35 mouse cellular contexts compared by ENCODE assay signal in genomic region chr5:146597503-146597874, GRCm38 (mm10). TPM values are rescaled to one million over a fixed set of nuclear protein-coding genes. Genes with fewer than 3 reads are reported as not detected.
DNase-seq lines count a peak whose midpoint lies in the region; ATAC-seq and TF ChIP-seq lines count a peak whose summit lies in the region.
"Had no signal": no experiment of that assay in that cellular context is flagged by ENCODE, and none has a peak within 500 bp of the region (broad histone marks: within the 10 kb centered on the region; RNA-seq: fewer than 3 reads in every experiment).

No protein-coding gene starts in this region.

- no peak for TF ChIP-seq POLR2A in bone marrow, adult 2 months (IDR thresholded peaks at IDR 0.05; ENCODE audit: borderline replicate concordance, control insufficient read depth, low read depth, low read length)

- WGBS in liver, postnatal 0 days (ENCODE audit: insufficient replicate concordance): 60% methylated on average over 10 of the region's 10 CpGs
- WGBS in liver, embryonic 11.5 days: 80% methylated on average over 10 of the region's 10 CpGs
- 56% methylated on average over 10 of the region's 10 CpGs for WGBS in bone marrow, adult 2 months
- 92% methylated on average over 10 of the region's 10 CpGs for WGBS in midbrain, embryonic 10.5 days

- no peaks in the 10 kb centered on the region for H3K36me3 ChIP-seq in liver, postnatal 0 days (replicated peaks; ENCODE audit: insufficient read depth, low read length)
- no peaks in the 10 kb centered on the region for H3K36me3 ChIP-seq in liver, embryonic 11.5 days (ENCODE audit: control insufficient read depth, insufficient read depth, low read length)
- H3K36me3 ChIP-seq in midbrain, embryonic 10.5 days: no peaks in the 10 kb centered on the region
- H3K36me3 ChIP-seq: embryonic facial prominence, embryonic 10.5 days; embryonic facial prominence, embryonic 13.5 days; forebrain, embryonic 12.5 days; forebrain, embryonic 15.5 days; G1E; heart, embryonic 10.5 days; heart, embryonic 13.5 days had no signal

- peak overlapping the region; percentile 66; the same call in 1 of the 2 replicates for H3K27ac ChIP-seq in liver, postnatal 0 days (ENCODE audit: low read depth)
- H3K27ac ChIP-seq in liver, embryonic 11.5 days (ENCODE audit: low read depth, low read length): no peak overlapping the region
- H3K27ac ChIP-seq in bone marrow, adult 2 months (ENCODE audit: control insufficient read depth, insufficient read depth, low read depth, low read length, poor library complexity): peak overlapping the region; percentile 43
- H3K27ac ChIP-seq in midbrain, embryonic 10.5 days (replicated peaks): no peak overlapping the region
- H3K27ac ChIP-seq: embryonic facial prominence, embryonic 10.5 days; embryonic facial prominence, embryonic 13.5 days; forebrain, embryonic 12.5 days; heart, adult 2 months; heart, embryonic 10.5 days; heart, embryonic 13.5 days; hindbrain, embryonic 14.5 days; hindbrain, postnatal 0 days had no signal

- no peak for TF ChIP-seq EP300 in liver, postnatal 0 days (IDR thresholded peaks at IDR 0.05; ENCODE audit: low read depth)

- no peak overlapping the region for H3K9ac ChIP-seq in liver, postnatal 0 days (replicated peaks)
- no peak overlapping the region for H3K9ac ChIP-seq in liver, embryonic 11.5 days (ENCODE audit: low read depth, low read length)
- H3K9ac ChIP-seq: embryonic facial prominence, embryonic 13.5 days; forebrain, embryonic 12.5 days; forebrain, embryonic 15.5 days; heart, embryonic 13.5 days; hindbrain, embryonic 14.5 days had no signal

- no peak overlapping the region for H3K4me3 ChIP-seq in liver, postnatal 0 days (ENCODE audit: low read depth, low read length)
- H3K4me3 ChIP-seq in liver, embryonic 11.5 days (ENCODE audit: low read depth, low read length): no peak overlapping the region
- H3K4me3 ChIP-seq in bone marrow, adult 2 months (replicated peaks; ENCODE audit: control insufficient read depth, low read depth, low read length): no peak overlapping the region
- H3K4me3 ChIP-seq in midbrain, embryonic 10.5 days: no peak overlapping the region
- H3K4me3 ChIP-seq: embryonic facial prominence, embryonic 10.5 days; embryonic facial prominence, embryonic 13.5 days; erythroblast, embryonic 14.5 days; forebrain, embryonic 12.5 days; forebrain, embryonic 15.5 days; heart, adult 2 months; heart, embryonic 10.5 days; heart, embryonic 13.5 days had no signal

- H3K9me3 ChIP-seq in liver, postnatal 0 days (ENCODE audit: low read length): no peaks in the 10 kb centered on the region
- H3K9me3 ChIP-seq in liver, embryonic 11.5 days (ENCODE audit: control insufficient read depth, low read length): no peaks in the 10 kb centered on the region
- 0 out of 2 replicates have a peak, but pooled peaks cover 11% of the 10 kb centered on the region for H3K9me3 ChIP-seq in midbrain, embryonic 10.5 days (replicated peaks)
- H3K9me3 ChIP-seq: forebrain, embryonic 12.5 days; forebrain, embryonic 15.5 days; G1E; heart, embryonic 10.5 days had no signal

- TF ChIP-seq CTCF in liver, postnatal 0 days (IDR thresholded peaks at IDR 0.05; ENCODE audit: low read depth): no peak
- no peak for TF ChIP-seq CTCF in bone marrow, adult 2 months (IDR thresholded peaks at IDR 0.05; ENCODE audit: control insufficient read depth, insufficient read depth, low read length)

- no peaks in the 10 kb centered on the region for H3K27me3 ChIP-seq in liver, postnatal 0 days (ENCODE audit: insufficient read depth, low read length)
- no peaks in the 10 kb centered on the region for H3K27me3 ChIP-seq in liver, embryonic 11.5 days (replicated peaks; ENCODE audit: control insufficient read depth, insufficient read depth, low read length)
- peaks cover 18% of the 10 kb centered on the region for H3K27me3 ChIP-seq in midbrain, embryonic 10.5 days (ENCODE audit: low read depth, poor library complexity, severe bottlenecking)
- H3K27me3 ChIP-seq: embryonic facial prominence, embryonic 13.5 days; forebrain, embryonic 12.5 days; forebrain, embryonic 15.5 days; heart, embryonic 13.5 days; Patski had no signal

- no peak for ATAC-seq in liver, postnatal 0 days
- no peak for ATAC-seq in liver, embryonic 11.5 days (replicated peaks; ENCODE audit: low FRiP score)
- ATAC-seq in megakaryocyte, adult 5-6 weeks (ENCODE audit: poor library complexity, severe bottlenecking): peak; percentile 39; the same call in 1 of the 2 replicates
- ATAC-seq: forebrain, embryonic 15.5 days; hindbrain, postnatal 0 days; inflammation-experienced regulatory T-cells, adult 6 months; Patski had no signal

- peaks cover 5% of the 10 kb centered on the region; the same call in 1 of the 2 replicates for H3K4me1 ChIP-seq in liver, postnatal 0 days (ENCODE audit: insufficient read depth)
- H3K4me1 ChIP-seq in liver, embryonic 11.5 days (replicated peaks; ENCODE audit: control insufficient read depth, insufficient read depth, low read length): no peaks in the 10 kb centered on the region
- H3K4me1 ChIP-seq in bone marrow, adult 2 months (ENCODE audit: control insufficient read depth, insufficient read depth, low read length): peaks cover 3% of the 10 kb centered on the region
- peaks cover 8% of the 10 kb centered on the region for H3K4me1 ChIP-seq in midbrain, embryonic 10.5 days
- H3K4me1 ChIP-seq: embryonic facial prominence, embryonic 13.5 days; forebrain, embryonic 15.5 days; heart, embryonic 10.5 days; heart, embryonic 13.5 days had no signal

- H3K4me2 ChIP-seq in liver, postnatal 0 days (ENCODE audit: low read depth, low read length): peak overlapping the region; percentile 38; the same call in 1 of the 2 replicates
- H3K4me2 ChIP-seq in liver, embryonic 11.5 days: no peak overlapping the region
- H3K4me2 ChIP-seq: embryonic facial prominence, embryonic 13.5 days; forebrain, embryonic 12.5 days; forebrain, embryonic 15.5 days; heart, embryonic 13.5 days; hindbrain, embryonic 14.5 days had no signal

- DNase-seq in liver, postnatal 0 days: no peak
- no peak for DNase-seq in liver, embryonic 11.5 days (ENCODE audit: low spot score)
- DNase-seq in midbrain, embryonic 10.5 days (ENCODE audit: low spot score): no peak
- no peak for DNase-seq in cerebellum, postnatal 36 days
- no peak for DNase-seq in right cerebral cortex, postnatal 10 days (ENCODE audit: low spot score in 2 of 2)
- DNase-seq: adrenal gland, postnatal 10 days; adrenal gland, postnatal 36 days; cerebellum, adult 11-12 months; cerebellum, adult 9-10 months; cerebellum, postnatal 14 days; gastrocnemius, postnatal 25 days; heart, adult 2 months; heart, postnatal 14 days; heart, postnatal 4 days had no signal

RNA-seq across cellular contexts. Expression of gene Gpr12, which starts 12.4 kb away (rescaled TPM):
- 0.26 and 0.41 TPM in 2 replicates for polyA plus RNA-seq in liver, postnatal 0 days (2015; fragmentation: Nextera tagmentation; extraction: Ambion mirVana)
- 0.37 and 0.43 TPM in 2 replicates for polyA plus RNA-seq in liver, embryonic 11.5 days (2014; fragmentation: Nextera tagmentation; extraction: Ambion mirVana)
- polyA plus RNA-seq in bone marrow, adult 2 months (2011; ENCODE audit: insufficient read depth, insufficient read length, low replicate concordance, missing spikeins): 0.66 and 1.0 TPM in 2 replicates
- not detected in 2 replicates for total RNA-seq in megakaryocyte, adult 5-6 weeks (2015)
- total RNA-seq in megakaryocyte, adult 5-6 weeks (2017): not detected in 2 replicates
- polyA plus RNA-seq in midbrain, embryonic 10.5 days (2016; fragmentation: Nextera tagmentation; extraction: Ambion mirVana): 0.12 and 0.20 TPM in 2 replicates
- total RNA-seq: adrenal gland, postnatal 36 days; common myeloid progenitor, adult 5-6 weeks; gastrocnemius, adult 8-10 months; gastrocnemius, postnatal 25 days; heart, adult 2 months; heart, postnatal 14 days; heart, postnatal 4 days had no signal
- polyA plus RNA-seq: erythroblast, embryonic 14.5 days; G1E; gonadal fat pad, adult 2 months; heart, embryonic 13.5 days; heart, embryonic 16.5 days; inflammation-experienced regulatory T-cells, adult 6 months had no signal

RNA-seq across cellular contexts. Expression of gene Gm3415, which starts 41.6 kb away (rescaled TPM):
- not detected in 2 replicates for polyA plus RNA-seq in liver, postnatal 0 days (2015; fragmentation: Nextera tagmentation; extraction: Ambion mirVana)
- polyA plus RNA-seq in liver, embryonic 11.5 days (2014; fragmentation: Nextera tagmentation; extraction: Ambion mirVana): not detected in 2 replicates
- polyA plus RNA-seq in bone marrow, adult 2 months (2011; ENCODE audit: insufficient read depth, insufficient read length, low replicate concordance, missing spikeins): not detected in 2 replicates
- total RNA-seq in megakaryocyte, adult 5-6 weeks (2015): not detected in 2 replicates
- total RNA-seq in megakaryocyte, adult 5-6 weeks (2017): not detected in 2 replicates
- not detected in 2 replicates for polyA plus RNA-seq in midbrain, embryonic 10.5 days (2016; fragmentation: Nextera tagmentation; extraction: Ambion mirVana)
- total RNA-seq: adrenal gland, adult 18-20 months; adrenal gland, postnatal 10 days; adrenal gland, postnatal 36 days; common myeloid progenitor, adult 5-6 weeks; gastrocnemius, adult 8-10 months; gastrocnemius, postnatal 25 days; heart, adult 2 months; heart, postnatal 14 days; heart, postnatal 4 days; hindbrain, postnatal 0 days had no signal
- polyA plus RNA-seq: brain, embryonic 14.5 days; embryonic facial prominence, embryonic 10.5 days; embryonic facial prominence, embryonic 13.5 days; erythroblast, embryonic 14.5 days; forebrain, embryonic 12.5 days; forebrain, embryonic 15.5 days; G1E; gonadal fat pad, adult 2 months; heart, adult 2 months; heart, embryonic 10.5 days; heart, embryonic 13.5 days; heart, embryonic 16.5 days; hindbrain, embryonic 11.5 days; hindbrain, embryonic 14.5 days; hindbrain, postnatal 0 days; inflammation-experienced regulatory T-cells, adult 6 months; Patski had no signal

Comparison
In these comparisons a context has a peak if more than half of its experiments do, and no peak if none do; other contexts are left out.
1. H3K27ac ChIP-seq: peak in liver, postnatal 0 days (single experiment) and bone marrow, adult 2 months (single experiment); none in liver, embryonic 11.5 days (single experiment) and midbrain, embryonic 10.5 days (single experiment).